13 mouse cellular contexts compared by ENCODE assay signal in genomic region chr16:94454146-94454545, GRCm38 (mm10).
"Had no signal": no experiment of that assay in that cellular context is flagged by ENCODE, and none has a peak within 500 bp of the region (broad histone marks: within the 10 kb centered on the region; RNA-seq: fewer than 3 reads in every experiment).

No protein-coding gene starts in this region.

- H3K27me3 ChIP-seq: limb, embryonic 12.5 days; liver, embryonic 13.5 days; lung, embryonic 15.5 days; neural tube, embryonic 12.5 days had no signal

- H3K4me2 ChIP-seq: limb, embryonic 12.5 days; liver, embryonic 13.5 days; lung, embryonic 15.5 days; neural tube, embryonic 12.5 days had no signal

- H3K27ac ChIP-seq: limb, embryonic 12.5 days; liver, embryonic 13.5 days; lung, embryonic 15.5 days; neural tube, embryonic 12.5 days had no signal

- H3K9me3 ChIP-seq: limb, embryonic 12.5 days; liver, embryonic 13.5 days; lung, embryonic 15.5 days; neural tube, embryonic 12.5 days had no signal

- H3K9ac ChIP-seq: limb, embryonic 12.5 days; liver, embryonic 13.5 days; liver, postnatal 0 days; lung, embryonic 15.5 days; neural tube, embryonic 12.5 days had no signal

- ATAC-seq: liver, postnatal 0 days had no signal

- H3K4me3 ChIP-seq: limb, embryonic 12.5 days; liver, embryonic 13.5 days; lung, embryonic 15.5 days; neural tube, embryonic 12.5 days had no signal

- H3K4me1 ChIP-seq: limb, embryonic 12.5 days; lung, embryonic 15.5 days; neural tube, embryonic 12.5 days had no signal

- DNase-seq: kidney, adult 18-20 months; kidney, postnatal 10 days; kidney, postnatal 4 days; liver; liver, embryonic 13.5 days; liver, postnatal 0 days; lung, postnatal 36 days; spleen, adult 18-20 months; thymus, adult 18-20 months; thymus, postnatal 25 days had no signal
